Mouse (Mus musculus) embryonic fibroblast, embryonic 13.5 days (primary cell): Measurements from ENCODE around the gene Tmem247.

ENCODE experiments used
- CTCF ChIP-seq: IDR thresholded peaks from 2 replicates; pipeline ENCODE4 v1.5.1; 2011; ENCODE audit warnings: mild to moderate bottlenecking, control low read depth, low read length, moderate library complexity, borderline replicate concordance; ENCODE audit not compliant: insufficient read depth
- POLR2A ChIP-seq: IDR thresholded peaks from 2 replicates; pipeline ENCODE4 v1.6.1; 2011; ENCODE audit warnings: low read depth, mild to moderate bottlenecking, control low read depth, low read length, moderate library complexity

DNA sequence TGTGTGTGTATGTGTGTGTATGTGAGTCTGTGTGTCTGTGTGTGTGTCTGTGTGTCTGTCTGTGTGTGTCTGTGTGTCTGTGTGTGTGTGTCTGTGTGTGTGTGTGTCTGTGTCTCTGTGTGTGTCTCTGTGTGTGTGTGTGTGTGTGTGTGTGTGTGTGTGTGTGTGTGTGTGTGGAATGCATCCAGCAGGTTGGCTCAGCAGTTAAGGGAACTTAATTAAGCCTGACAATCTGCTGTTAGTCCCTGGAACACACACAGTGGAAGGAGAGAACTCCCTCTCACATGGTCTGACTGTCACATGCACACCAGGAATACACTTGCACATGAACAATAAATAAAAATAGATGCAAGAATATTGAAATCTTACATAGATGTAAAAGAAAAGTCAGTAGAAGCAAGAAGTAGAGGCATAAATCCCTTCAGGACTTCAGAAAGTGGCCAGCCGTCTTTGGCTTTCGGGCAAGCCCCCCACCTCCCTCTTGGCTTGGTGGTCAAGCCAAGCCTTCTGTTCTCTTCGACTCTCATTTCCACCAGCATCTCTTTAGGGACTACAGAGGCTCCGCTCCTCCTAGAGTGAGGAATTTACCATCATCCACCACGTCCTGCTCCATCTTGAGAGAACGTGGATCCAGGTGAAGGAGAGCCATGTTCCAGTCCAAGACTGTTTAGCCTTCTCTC lies 19.5 kb upstream of the Tmem247 start:
- TF ChIP-seq CTCF, result no peak
- TF ChIP-seq POLR2A, result no peak
